Comparison of ENCODE assay signal across 10 mouse cellular contexts in the genomic region with DNA sequence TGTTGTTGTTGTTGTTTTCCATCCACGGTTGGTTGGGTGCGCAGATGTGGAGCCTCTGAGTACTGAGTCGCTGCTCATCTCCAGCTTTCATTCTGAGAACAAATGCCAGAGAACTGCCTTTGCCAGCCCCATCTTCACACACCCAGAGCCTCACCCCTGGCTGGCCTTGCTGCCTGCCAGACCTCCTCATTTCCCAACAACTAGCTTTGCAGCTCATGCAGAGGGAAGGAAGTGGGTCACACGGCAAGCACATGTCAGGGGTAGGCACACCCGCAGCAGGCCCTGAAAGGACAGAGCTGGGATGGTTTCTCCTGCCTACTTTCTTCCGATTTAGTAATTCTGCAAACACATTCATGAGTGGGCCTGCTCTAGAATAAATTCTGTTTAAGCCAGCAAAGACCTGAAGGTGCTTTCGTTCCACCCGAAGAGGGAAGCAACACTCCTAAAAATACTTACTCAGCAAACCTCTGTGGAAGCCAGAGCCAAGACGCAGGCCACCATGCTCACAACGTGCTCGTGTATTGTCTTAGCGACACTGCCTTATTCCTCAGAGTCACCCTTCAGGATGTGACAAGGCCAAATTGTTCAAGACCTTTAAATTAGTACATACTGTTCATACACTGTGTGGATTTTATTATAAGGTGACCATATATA.
DNase-seq lines count a peak whose midpoint lies in the region; ATAC-seq lines count a peak whose summit lies in the region.
"Had no signal": no experiment of that assay in that cellular context is flagged by ENCODE, and none has a peak within 500 bp of the region (broad histone marks: within the 10 kb centered on the region; RNA-seq: fewer than 3 reads in every experiment).

No protein-coding gene starts in this region.

- no peak overlapping the region; the same call in 1 of the 2 replicates for H3K27ac ChIP-seq in stomach, embryonic 16.5 days (ENCODE audit: low read length)
- H3K27ac ChIP-seq: kidney, postnatal 0 days; limb, embryonic 12.5 days had no signal

- no peak overlapping the region for H3K4me3 ChIP-seq in stomach, embryonic 16.5 days (replicated peaks; ENCODE audit: low read length)
- H3K4me3 ChIP-seq: limb, embryonic 12.5 days had no signal

- no peaks in the 10 kb centered on the region for H3K27me3 ChIP-seq in stomach, embryonic 16.5 days (ENCODE audit: control insufficient read depth, insufficient read depth, low read length)

- H3K4me2 ChIP-seq in stomach, embryonic 16.5 days (ENCODE audit: low read depth, low read length): no peak overlapping the region
- H3K4me2 ChIP-seq: limb, embryonic 12.5 days had no signal

- ATAC-seq in stomach, embryonic 16.5 days (ENCODE audit: insufficient read depth, low FRiP score): peak; percentile 34; the same call in 1 of the 2 replicates
- ATAC-seq in CD4-positive, CD25-positive, alpha-beta regulatory T cell, adult 4 months: no peak

- no peaks in the 10 kb centered on the region for H3K36me3 ChIP-seq in stomach, embryonic 16.5 days (ENCODE audit: control insufficient read depth, insufficient read depth, low read length)
- H3K36me3 ChIP-seq: limb, embryonic 12.5 days had no signal

- H3K9me3 ChIP-seq in stomach, embryonic 16.5 days (replicated peaks; ENCODE audit: control insufficient read depth, low read length): no peaks in the 10 kb centered on the region
- H3K9me3 ChIP-seq: limb, embryonic 12.5 days had no signal

- WGBS in stomach, embryonic 16.5 days: 78% methylated on average over 12 of the region's 12 CpGs

- no peak overlapping the region for H3K9ac ChIP-seq in stomach, embryonic 16.5 days (ENCODE audit: low read length)
- H3K9ac ChIP-seq: limb, embryonic 12.5 days had no signal

- H3K4me1 ChIP-seq in stomach, embryonic 16.5 days (ENCODE audit: control insufficient read depth, insufficient read depth, low read length): peaks cover 11% of the 10 kb centered on the region

- DNase-seq in adrenal gland, adult (ENCODE audit: inconsistent age in 2 of 2, low spot score in 1 of 2): peak; percentile 59 to 91
- no peak for DNase-seq in adrenal gland, postnatal 4 days (ENCODE audit: low spot score in 2 of 2)
- peak; percentile 13 for DNase-seq in right cerebral cortex, postnatal 25 days
- no peak for DNase-seq in right cerebral cortex, postnatal 14 days
- peak; percentile 82 to 85 for DNase-seq in lung, adult 18-20 months
- no peak for DNase-seq in cerebellum, adult 11-12 months

Comparison
In these comparisons a context has a peak if more than half of its experiments do, and no peak if none do; other contexts are left out.
1. DNase-seq: peak in adrenal gland, adult (2 of 2), right cerebral cortex, postnatal 25 days (single experiment) and lung, adult 18-20 months (2 of 2); none in adrenal gland, postnatal 4 days (0 of 2), right cerebral cortex, postnatal 14 days (single experiment) and cerebellum, adult 11-12 months (single experiment).